Mouse (Mus musculus) cerebellum, adult 2 months (tissue): ENCODE measurements around the gene Cryl1. TPM values are rescaled to one million over a fixed set of nuclear protein-coding genes. Genes with fewer than 3 reads are reported as not detected.
A peak's percentile ranks its signal among the peaks of the same experiment; 100 is the strongest.

Experiments used
- DNase-seq, 2 experiments: peaks; one replicate each; pipeline ENCODE4 v3.0.0; 2021
- H3K27ac ChIP-seq: fragments of 200-500 bp; 2 replicates; pipeline ENCODE4 v1.5.1; 2012; ENCODE audit warnings: low read length, control low read depth, inconsistent platforms; ENCODE audit not compliant: insufficient read depth
- H3K27me3 ChIP-seq: fragments of 200-500 bp; 2 replicates; pipeline ENCODE4 v1.6.1; 2012; ENCODE audit warnings: inconsistent platforms, mild to moderate bottlenecking, low read length, moderate library complexity; ENCODE audit not compliant: control insufficient read depth, insufficient read depth
- H3K4me1 ChIP-seq: fragments of 200-500 bp; 2 replicates; pipeline ENCODE4 v1.6.1; 2011; ENCODE audit warnings: low read length; ENCODE audit not compliant: control insufficient read depth, insufficient read depth
- H3K4me3 ChIP-seq: fragments of 200-500 bp; replicated peaks from 2 replicates; pipeline ENCODE3; 2011; ENCODE audit warnings: mild to moderate bottlenecking, low read depth, low read length, control low read depth; ENCODE audit not compliant: insufficient read depth
- CTCF ChIP-seq: fragments of 200-500 bp; IDR thresholded peaks from 2 replicates; pipeline ENCODE4 v1.5.1; 2011; ENCODE audit warnings: low read depth, mild to moderate bottlenecking, control low read depth, low read length, moderate library complexity, borderline replicate concordance; ENCODE audit not compliant: insufficient read depth
- POLR2A ChIP-seq: fragments of 200-500 bp; IDR thresholded peaks from 2 replicates; pipeline ENCODE4 v1.6.1; 2011; ENCODE audit warnings: low read length, control low read depth, borderline replicate concordance; ENCODE audit not compliant: insufficient read depth
- WGBS: fragments of 180-500 bp; shearing (Covaris S2); methylation state at CpG from one replicate; pipeline ENCODE4 v1.1.7; 2018; 5-methylcytosine and 5-hydroxymethylcytosine counted together
- polyA plus RNA-seq: library from polyadenylated mRNA; depleted of rRNA; stranded (reverse); fragments of >200 nt; gene quantifications from 2 replicates; pipeline ENCODE4 v1.2.3, GENCODE M21; 2012

Cryl1 gene
- polyA plus RNA-seq, 1 experiment, result 21.0 TPM

GRCm38 (mm10) chr14:57408100-57408499 is 9.8 kb upstream of the Cryl1 start:
- Histone ChIP-seq H3K27me3 (no peaks in the 10 kb centered on the region), H3K27ac (no peak overlapping the region), H3K4me3 (no peak overlapping the region), H3K4me1 (peaks cover 2% of the 10 kb centered on the region; the same call in 1 of the 2 replicates)
- 85% methylated on average over 8 of the region's 8 CpGs for WGBS
- no peak for TF ChIP-seq POLR2A
- no peak for DNase-seq

GRCm38 (mm10) chr14:57407039-57407987 is 9.0 kb upstream of the Cryl1 start:
- WGBS, result 10% methylated on average over 12 of the region's 12 CpGs
- H3K27me3 ChIP-seq, result no peaks in the 10 kb centered on the region
- H3K4me1 ChIP-seq, result peaks cover 2% of the 10 kb centered on the region; the same call in 1 of the 2 replicates
- TF ChIP-seq CTCF (peak; percentile 21; the same call in 1 of the 2 replicates), POLR2A (no peak)
- H3K4me3 ChIP-seq, result no peak overlapping the region
- no peak overlapping the region for H3K27ac ChIP-seq
- no peak for DNase-seq

GRCm38 (mm10) chr14:57402815-57403214 is 4.5 kb upstream of the Cryl1 start:
- Histone ChIP-seq H3K4me1 (peaks cover 2% of the 10 kb centered on the region), H3K4me3 (no peak overlapping the region), H3K27me3 (no peaks in the 10 kb centered on the region), H3K27ac (no peak overlapping the region)
- DNase-seq, result no peak
- TF ChIP-seq POLR2A, result no peak
- no peak for TF ChIP-seq CTCF

GRCm38 (mm10) chr14:57398813-57399427 is 591 bp upstream of the Cryl1 start:
- DNase-seq, result no peak
- Histone ChIP-seq H3K4me3 (peak overlapping the region; percentile 69), H3K4me1 (no peaks in the 10 kb centered on the region; the same call in 1 of the 2 replicates), H3K27ac (no peak overlapping the region), H3K27me3 (no peaks in the 10 kb centered on the region)
- WGBS, result 9% methylated on average over 13 of the region's 13 CpGs
- TF ChIP-seq CTCF (no peak), POLR2A (no peak)

- no peaks in the 10 kb centered on the region for H3K27me3 ChIP-seq
- 85% methylated on average over 5 of the region's 5 CpGs for WGBS
- TF ChIP-seq POLR2A (no peak), CTCF (no peak)
- no peak for DNase-seq
- H3K4me1 ChIP-seq, result no peaks in the 10 kb centered on the region; the same call in 1 of the 2 replicates
- no peak overlapping the region for H3K27ac ChIP-seq
- no peak overlapping the region for H3K4me3 ChIP-seq
Observed at GRCm38 (mm10) chr14:57397221-57397620, 1.1 kb downstream of the Cryl1 start.

- H3K4me1 ChIP-seq, result no peaks in the 10 kb centered on the region; the same call in 1 of the 2 replicates
- TF ChIP-seq CTCF (no peak), POLR2A (no peak)
- no peak overlapping the region for H3K27ac ChIP-seq
- WGBS, result 89% methylated on average over 2 of the region's 2 CpGs
- DNase-seq, result no peak
- H3K4me3 ChIP-seq, result no peak overlapping the region
- no peaks in the 10 kb centered on the region for H3K27me3 ChIP-seq
Observed at GRCm38 (mm10) chr14:57395470-57395869, 2.9 kb downstream of the Cryl1 start.

- no peaks in the 10 kb centered on the region for H3K4me1 ChIP-seq
- 73% methylated on average over 5 of the region's 5 CpGs for WGBS
- TF ChIP-seq CTCF (no peak), POLR2A (no peak)
- no peak for DNase-seq
- H3K4me3 ChIP-seq, result no peak overlapping the region
- H3K27me3 ChIP-seq, result no peaks in the 10 kb centered on the region
- H3K27ac ChIP-seq, result no peak overlapping the region
Observed at GRCm38 (mm10) chr14:57392278-57392677, 6.1 kb downstream of the Cryl1 start.
